In the genomic region with DNA sequence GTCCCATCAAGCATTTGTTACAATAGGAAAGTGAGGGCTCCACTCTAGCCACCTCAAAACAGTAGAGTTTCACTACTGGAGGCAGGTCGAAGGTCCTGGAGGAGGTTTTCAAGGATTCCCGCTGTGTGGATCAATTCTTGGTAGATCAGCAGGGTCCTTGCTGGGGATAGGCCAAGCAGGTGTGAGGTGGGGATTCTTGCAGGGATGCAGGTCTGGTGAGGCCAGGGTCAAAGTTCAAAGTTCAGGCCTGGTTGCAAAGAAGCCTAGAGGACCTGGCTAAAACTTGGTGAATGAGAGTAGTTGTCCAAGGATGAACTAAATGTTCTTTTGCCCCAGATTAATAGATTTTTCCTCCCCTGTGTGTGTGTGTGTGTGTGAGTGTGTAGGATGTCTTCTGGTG, we compare ENCODE assay signal across 17 mouse cellular contexts.
DNase-seq lines count a peak whose midpoint lies in the region; ATAC-seq lines count a peak whose summit lies in the region.
"Had no signal": no experiment of that assay in that cellular context is flagged by ENCODE, and none has a peak within 500 bp of the region (broad histone marks: within the 10 kb centered on the region; RNA-seq: fewer than 3 reads in every experiment).

No protein-coding gene starts in this region.

- H3K4me2 ChIP-seq in hindbrain, embryonic 13.5 days: no peak overlapping the region
- no peak overlapping the region for H3K4me2 ChIP-seq in kidney, embryonic 15.5 days
- no peak overlapping the region for H3K4me2 ChIP-seq in kidney, embryonic 14.5 days (replicated peaks; ENCODE audit: low read depth, low read length)
- H3K4me2 ChIP-seq: heart, embryonic 12.5 days; hindbrain, embryonic 14.5 days had no signal

- WGBS in hindbrain, embryonic 10.5 days: 89% methylated on average over 2 of the region's 2 CpGs
- 92% methylated on average over 2 of the region's 2 CpGs for WGBS in hindbrain, embryonic 13.5 days
- WGBS in kidney, embryonic 15.5 days: 84% methylated on average over 2 of the region's 2 CpGs
- WGBS in kidney, embryonic 14.5 days: 92% methylated on average over 2 of the region's 2 CpGs
- 92% methylated on average over 2 of the region's 2 CpGs for WGBS in limb, embryonic 10.5 days

- H3K9ac ChIP-seq in hindbrain, embryonic 13.5 days: no peak overlapping the region
- no peak overlapping the region for H3K9ac ChIP-seq in kidney, embryonic 15.5 days
- H3K9ac ChIP-seq in kidney, embryonic 14.5 days (ENCODE audit: low read depth, low read length): no peak overlapping the region
- H3K9ac ChIP-seq: forebrain, postnatal 0 days; heart, embryonic 12.5 days; hindbrain, embryonic 14.5 days had no signal

- H3K36me3 ChIP-seq in hindbrain, embryonic 10.5 days: no peaks in the 10 kb centered on the region
- no peaks in the 10 kb centered on the region for H3K36me3 ChIP-seq in hindbrain, embryonic 13.5 days
- no peaks in the 10 kb centered on the region for H3K36me3 ChIP-seq in kidney, embryonic 15.5 days
- H3K36me3 ChIP-seq in kidney, embryonic 14.5 days (ENCODE audit: control insufficient read depth, insufficient read depth, low read length): no peaks in the 10 kb centered on the region
- H3K36me3 ChIP-seq in limb, embryonic 10.5 days: no peaks in the 10 kb centered on the region
- H3K36me3 ChIP-seq: heart, embryonic 12.5 days had no signal

- H3K9me3 ChIP-seq in hindbrain, embryonic 10.5 days: 0 out of 2 replicates have a peak, but pooled peaks cover 5% of the 10 kb centered on the region
- no peaks in the 10 kb centered on the region for H3K9me3 ChIP-seq in hindbrain, embryonic 13.5 days
- H3K9me3 ChIP-seq in kidney, embryonic 15.5 days (replicated peaks): no peaks in the 10 kb centered on the region
- peaks cover 4% of the 10 kb centered on the region for H3K9me3 ChIP-seq in kidney, embryonic 14.5 days (ENCODE audit: control insufficient read depth, low read length)
- no peaks in the 10 kb centered on the region for H3K9me3 ChIP-seq in limb, embryonic 10.5 days (replicated peaks)
- H3K9me3 ChIP-seq: heart, embryonic 12.5 days had no signal

- H3K27ac ChIP-seq in hindbrain, embryonic 10.5 days: peak overlapping the region; percentile 77
- H3K27ac ChIP-seq in hindbrain, embryonic 13.5 days: no peak overlapping the region
- peak overlapping the region; percentile 41 for H3K27ac ChIP-seq in kidney, embryonic 15.5 days
- no peak overlapping the region for H3K27ac ChIP-seq in kidney, embryonic 14.5 days (ENCODE audit: low read depth, low read length)
- peak overlapping the region; percentile 61; the same call in 1 of the 2 replicates for H3K27ac ChIP-seq in limb, embryonic 10.5 days
- H3K27ac ChIP-seq: heart, adult 2 months; hindbrain, embryonic 14.5 days had no signal

- DNase-seq in hindbrain, embryonic 10.5 days (ENCODE audit: low spot score): no peak
- DNase-seq in limb, embryonic 10.5 days (ENCODE audit: low spot score): no peak
- DNase-seq in yolk sac, embryonic 10.5 days (ENCODE audit: low spot score): peak; percentile 52
- no peak for DNase-seq in MN1 (ENCODE audit: low spot score)
- DNase-seq: adrenal gland, postnatal 14 days; cerebellum, adult 11-12 months; cerebellum, adult 9-10 months; cerebellum, postnatal 25 days; forebrain, postnatal 0 days; gastrocnemius, postnatal 14 days; heart, adult 2 months had no signal

- H3K27me3 ChIP-seq in hindbrain, embryonic 10.5 days (ENCODE audit: insufficient read depth, poor library complexity, severe bottlenecking): peaks cover 61% of the 10 kb centered on the region
- H3K27me3 ChIP-seq in hindbrain, embryonic 13.5 days: peaks cover 51% of the 10 kb centered on the region
- H3K27me3 ChIP-seq in kidney, embryonic 15.5 days: no peaks in the 10 kb centered on the region
- no peaks in the 10 kb centered on the region for H3K27me3 ChIP-seq in kidney, embryonic 14.5 days (ENCODE audit: control insufficient read depth, insufficient read depth, low read length)
- no peaks in the 10 kb centered on the region for H3K27me3 ChIP-seq in limb, embryonic 10.5 days (ENCODE audit: low read depth, poor library complexity, severe bottlenecking)
- H3K27me3 ChIP-seq: heart, embryonic 12.5 days had no signal

- no peak overlapping the region for H3K4me3 ChIP-seq in hindbrain, embryonic 10.5 days
- H3K4me3 ChIP-seq in hindbrain, embryonic 13.5 days: no peak overlapping the region
- no peak overlapping the region for H3K4me3 ChIP-seq in kidney, embryonic 15.5 days (replicated peaks)
- no peak overlapping the region for H3K4me3 ChIP-seq in kidney, embryonic 14.5 days (ENCODE audit: low read length)
- H3K4me3 ChIP-seq in limb, embryonic 10.5 days: no peak overlapping the region
- H3K4me3 ChIP-seq: heart, adult 2 months; heart, embryonic 12.5 days had no signal

- H3K4me1 ChIP-seq in hindbrain, embryonic 10.5 days (replicated peaks): peaks cover 51% of the 10 kb centered on the region
- peaks cover 7% of the 10 kb centered on the region for H3K4me1 ChIP-seq in hindbrain, embryonic 13.5 days (replicated peaks)
- peaks cover 16% of the 10 kb centered on the region for H3K4me1 ChIP-seq in kidney, embryonic 15.5 days
- H3K4me1 ChIP-seq in kidney, embryonic 14.5 days (ENCODE audit: control insufficient read depth, insufficient read depth, low read length): 0 out of 2 replicates have a peak, but pooled peaks cover 6% of the 10 kb centered on the region
- H3K4me1 ChIP-seq in limb, embryonic 10.5 days: peaks cover 31% of the 10 kb centered on the region

- ATAC-seq in hindbrain, embryonic 13.5 days (ENCODE audit: low FRiP score): no peak
- ATAC-seq in kidney, embryonic 15.5 days (replicated peaks; ENCODE audit: low FRiP score): no peak
- no peak for ATAC-seq in kidney, embryonic 14.5 days (ENCODE audit: low FRiP score, low TSS enrichment)
- ATAC-seq: intestine, embryonic 16.5 days had no signal

Comparison
In these comparisons a context has a peak if more than half of its experiments do, and no peak if none do; other contexts are left out.
1. H3K27ac ChIP-seq: peak in hindbrain, embryonic 10.5 days (single experiment), kidney, embryonic 15.5 days (single experiment) and limb, embryonic 10.5 days (single experiment); none in hindbrain, embryonic 13.5 days (single experiment) and kidney, embryonic 14.5 days (single experiment).